Mouse (Mus musculus) spleen, postnatal 0 days (tissue): ENCODE data around the gene Shprh. TPM values are rescaled to one million over a fixed set of nuclear protein-coding genes. Genes with fewer than 3 reads are reported as not detected.

Source experiments
- polyA plus RNA-seq: library from polyadenylated mRNA; unstranded; fragments of >200 nt; fragmentation: Nextera tagmentation; extraction: Ambion mirVana; gene quantifications from 2 replicates; pipeline ENCODE4 v1.2.1, GENCODE M21; 2015

Shprh gene
- 6.4 and 7.2 TPM in 2 replicates for polyA plus RNA-seq

DNA sequence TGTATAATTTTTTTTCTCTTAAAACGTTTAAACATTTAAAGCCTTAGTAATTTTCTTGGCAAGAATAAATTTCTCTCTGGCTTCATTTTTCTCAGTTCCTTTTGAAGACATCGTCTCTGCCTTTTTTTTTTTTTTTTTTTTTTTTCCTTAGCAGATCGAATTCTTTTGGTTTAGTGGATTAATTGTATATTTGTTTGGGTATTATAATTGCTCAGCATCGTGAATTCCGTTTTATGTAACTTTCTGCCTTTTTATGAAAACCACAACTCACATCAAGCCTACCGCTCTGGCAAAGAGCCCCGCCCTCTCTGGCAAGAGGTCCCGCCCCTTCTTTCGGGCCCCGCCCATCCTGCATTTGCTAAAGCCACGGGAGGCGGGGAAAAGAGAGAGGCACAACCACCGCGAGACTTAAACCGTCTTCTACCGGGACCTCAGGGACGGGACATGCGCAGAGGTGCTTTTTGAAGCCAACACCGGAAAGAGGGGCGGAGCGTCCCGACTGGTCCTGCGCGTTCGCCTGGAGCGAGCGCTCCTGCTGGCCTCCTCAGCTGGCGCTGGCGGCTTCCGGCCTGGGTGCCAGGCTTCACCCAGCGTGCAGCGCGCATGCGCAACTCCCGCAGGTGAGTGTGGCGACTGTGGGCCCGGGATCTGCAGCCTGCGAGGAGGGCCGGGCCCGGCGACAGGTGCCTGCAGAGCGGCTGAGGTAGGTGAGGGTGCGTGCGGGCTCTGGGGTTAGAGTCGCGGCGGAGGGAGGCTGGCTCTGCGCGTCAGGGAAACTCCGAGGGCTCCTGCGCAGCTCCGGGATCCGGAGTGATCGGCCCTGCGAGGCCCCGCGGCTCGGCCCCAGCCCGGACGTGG, at the start of gene Shprh:
Gene Shprh, plus strand, starts transcription at position 544 of the 858 bp plus-strand sequence.

Other genes with a start within 250 kb of the Shprh start
- gene Grm1, start 67.1 kb upstream of the Shprh start, polyA plus RNA-seq, result 0.07 TPM in 1 of 2 replicates, not detected in the other
- gene Fbxo30, start 131.9 kb downstream of the Shprh start, polyA plus RNA-seq, result 34.6 and 35.7 TPM in 2 replicates
- 0.81 and 1.3 TPM in 2 replicates for gene Epm2a, start 194.0 kb downstream of the Shprh start, polyA plus RNA-seq